Mouse (Mus musculus) cerebellum, postnatal 4 days (tissue): ENCODE measurements around the gene Dmrtc1b.
"Not testable (repeated sequence)": the region's sequence is repeated elsewhere in the genome, so short reads cannot be mapped to it uniquely, and the experiment has no call there.

Source experiments
- DNase-seq, 2 experiments: peaks; one replicate each; pipeline ENCODE4 v3.0.0; 2022; ENCODE audit warnings: low spot score in 2 of 2, mixed read lengths in 1 of 2

Gene Dmrtc1b

GRCm38 (mm10) chrX:102707535-102707934, at the start of gene Dmrtc1b, which contains the start of gene Gm9112:
Dmrtc1b (plus strand) TSS chrX:102707865.
Gm9112 (minus strand) TSS chrX:102707635.
- DNase-seq, result not testable (repeated sequence)

GRCm38 (mm10) chrX:102660712-102661111, 47.0 kb upstream of the Dmrtc1b start:
- no peak for DNase-seq

- no peak for DNase-seq
These were observed 41.0 kb upstream of the Dmrtc1b start for GRCm38 (mm10) chrX:102666641-102667040.

GRCm38 (mm10) chrX:102684706-102685105, 23.0 kb upstream of the Dmrtc1b start:
- not testable (repeated sequence) for DNase-seq

GRCm38 (mm10) chrX:102686872-102687271, 20.8 kb upstream of the Dmrtc1b start, which contains the start of gene Gm3880:
Gm3880 (minus strand) TSS chrX:102686972.
- not testable (repeated sequence) for DNase-seq

GRCm38 (mm10) chrX:102689252-102689651, 18.4 kb upstream of the Dmrtc1b start:
- peak; percentile 18 to 32 for DNase-seq

GRCm38 (mm10) chrX:102700636-102701035, 7.0 kb upstream of the Dmrtc1b start:
- DNase-seq, result not testable (repeated sequence)

GRCm38 (mm10) chrX:102724226-102724625, 16.6 kb downstream of the Dmrtc1b start:
- DNase-seq, result not testable (repeated sequence)
